Mouse (Mus musculus): ENCODE data around the gene Cacng7.

The Cacng7 gene

GRCm38 (mm10) chr7:3302556-3303275, 30.0 kb upstream of the Cacng7 start:
- no peak for DNase-seq (ENCODE audit: low spot score in 2 of 2)

GRCm38 (mm10) chr7:3303276-3303781, 29.4 kb upstream of the Cacng7 start:
- DNase-seq (ENCODE audit: low spot score in 2 of 2): peak; percentile 62 to 71

GRCm38 (mm10) chr7:3303789-3304188, 29.0 kb upstream of the Cacng7 start:
- DNase-seq (ENCODE audit: low spot score in 2 of 2): no peak

- peak; percentile 81 to 83 for DNase-seq (ENCODE audit: low spot score in 2 of 2)
These were observed 28.5 kb upstream of the Cacng7 start for GRCm38 (mm10) chr7:3304298-3304697.

- no peak for DNase-seq (ENCODE audit: low spot score in 2 of 2)
These were observed 26.4 kb upstream of the Cacng7 start for GRCm38 (mm10) chr7:3306400-3306799.

- DNase-seq (ENCODE audit: low spot score in 2 of 2): no peak
These were observed 24.1 kb upstream of the Cacng7 start for GRCm38 (mm10) chr7:3308646-3309045.

- no peak for DNase-seq (ENCODE audit: low spot score in 2 of 2)
These were observed 22.5 kb upstream of the Cacng7 start for GRCm38 (mm10) chr7:3310233-3310632.

GRCm38 (mm10) chr7:3313571-3313970, 19.2 kb upstream of the Cacng7 start:
- DNase-seq (ENCODE audit: low spot score in 2 of 2): no peak

GRCm38 (mm10) chr7:3314121-3314520, 18.6 kb upstream of the Cacng7 start:
- no peak for DNase-seq (ENCODE audit: low spot score in 2 of 2)

- DNase-seq (ENCODE audit: low spot score in 2 of 2): no peak
These were observed 15.1 kb upstream of the Cacng7 start for GRCm38 (mm10) chr7:3317704-3318103.

- DNase-seq (ENCODE audit: low spot score in 2 of 2): no peak
These were observed 11.9 kb upstream of the Cacng7 start for GRCm38 (mm10) chr7:3320856-3321255.

GRCm38 (mm10) chr7:3323826-3324225, 8.9 kb upstream of the Cacng7 start:
- DNase-seq (ENCODE audit: low spot score in 2 of 2): no peak

GRCm38 (mm10) chr7:3327961-3328360, 4.8 kb upstream of the Cacng7 start:
- no peak for DNase-seq (ENCODE audit: low spot score in 2 of 2)

GRCm38 (mm10) chr7:3329776-3330546, 2.8 kb upstream of the Cacng7 start:
- DNase-seq (ENCODE audit: low spot score in 2 of 2): peak; percentile 47 to 51

- DNase-seq (ENCODE audit: low spot score in 2 of 2): no peak
These were observed 1.6 kb upstream of the Cacng7 start for GRCm38 (mm10) chr7:3331171-3331570.

- no peak for DNase-seq (ENCODE audit: low spot score in 2 of 2)
These were observed 1.1 kb upstream of the Cacng7 start for GRCm38 (mm10) chr7:3331581-3332223.

- DNase-seq (ENCODE audit: low spot score in 2 of 2): no peak
These were observed 535 bp upstream of the Cacng7 start for GRCm38 (mm10) chr7:3332224-3332615.

- DNase-seq (ENCODE audit: low spot score in 2 of 2): no peak
These were observed 787 bp downstream of the Cacng7 start for GRCm38 (mm10) chr7:3333542-3333941.

- DNase-seq (ENCODE audit: low spot score in 2 of 2): no peak
These were observed 3.7 kb downstream of the Cacng7 start for GRCm38 (mm10) chr7:3336412-3336811.

GRCm38 (mm10) chr7:3338286-3338935, 5.7 kb downstream of the Cacng7 start:
- no peak for DNase-seq (ENCODE audit: low spot score in 2 of 2)

- no peak for DNase-seq (ENCODE audit: low spot score in 2 of 2)
These were observed 6.3 kb downstream of the Cacng7 start for GRCm38 (mm10) chr7:3339010-3339409.

- DNase-seq (ENCODE audit: low spot score in 2 of 2): no peak
These were observed 11.1 kb downstream of the Cacng7 start for GRCm38 (mm10) chr7:3343861-3344260.

Data from spleen, postnatal 36 days (tissue).